Mouse (Mus musculus): Measurements from ENCODE around the gene Fkbp2. TPM values are rescaled to one million over a fixed set of nuclear protein-coding genes. Genes with fewer than 3 reads are reported as not detected.
A peak's percentile ranks its signal among the peaks of the same experiment; 100 is the strongest.

Fkbp2 gene
- total RNA-seq, 1 experiment: 51.0 TPM

DNA sequence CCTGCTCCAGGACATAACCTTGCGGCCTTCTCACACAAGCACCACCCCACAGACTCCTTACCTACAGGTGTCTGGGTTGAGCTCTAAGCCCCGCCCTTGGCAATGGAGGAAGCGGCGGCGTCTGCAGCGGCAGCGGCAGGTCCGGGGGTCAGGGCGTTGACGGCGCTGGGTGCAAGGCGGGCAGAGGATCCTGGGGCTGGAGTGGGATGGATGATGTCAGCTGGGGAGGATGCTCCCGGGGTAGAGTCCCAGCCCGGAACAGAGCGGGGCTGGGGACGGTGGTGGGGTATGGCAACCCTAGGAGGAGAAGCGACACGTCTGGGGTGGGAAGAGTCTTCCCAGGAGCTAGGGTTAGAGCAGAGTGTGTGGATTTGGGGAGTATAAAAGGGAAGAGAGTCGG lies 5.0 kb upstream of the Fkbp2 start:
- Histone ChIP-seq H3K27ac (ENCODE audit: insufficient read depth, low read depth, low read length, poor library complexity, severe bottlenecking) (no peak overlapping the region), H3K4me3 (ENCODE audit: insufficient read depth in 1 of 2, low read depth in 1 of 2, low read length in 2 of 2, poor library complexity in 1 of 2, severe bottlenecking in 1 of 2) (peak overlapping the region in 1 of 2 experiments; percentile 21; a peak in 2 of 4 replicates), H3K9me3 (ENCODE audit: control insufficient read depth, insufficient read depth, low read depth, low read length) (no peaks in the 10 kb centered on the region), H3K36me3 (ENCODE audit: control insufficient read depth, insufficient read depth, low read length, poor library complexity, severe bottlenecking) (peaks cover 20% of the 10 kb centered on the region), H3K4me1 (ENCODE audit: control insufficient read depth in 2 of 2, insufficient read depth in 2 of 2, low read length in 2 of 2, poor library complexity in 1 of 2) (peaks cover 0 to 17% of the 10 kb centered on the region in 2 experiments; a peak in 2 of 4 replicates), H3K9ac (ENCODE audit: insufficient read depth, low read depth, low read length, poor library complexity, severe bottlenecking) (peak overlapping the region; percentile 2; the same call in 1 of the 2 replicates)
- no peak for TF ChIP-seq MAFK (IDR thresholded peaks at IDR 0.05; ENCODE audit: insufficient read depth, low read depth, low read length)
- no peak for TF ChIP-seq ZNF384 (IDR thresholded peaks at IDR 0.05; ENCODE audit: low read depth, low read length)
- TF ChIP-seq HCFC1 (IDR thresholded peaks at IDR 0.05; ENCODE audit: borderline replicate concordance, insufficient read depth, low read length): no peak
- no peak for TF ChIP-seq ZC3H11A (IDR thresholded peaks at IDR 0.05; ENCODE audit: borderline replicate concordance, low read depth, low read length)
- no peak for TF ChIP-seq CHD2 (IDR thresholded peaks at IDR 0.05; ENCODE audit: low read depth, low read length)
- in situ Hi-C loops (cut with MboI; ENCODE audit: low sequenced_read_pairs in 2 of 2, unreplicated experiment in 2 of 2): no loop called here
- DNase-seq (ENCODE audit: low read depth, low spot score): no peak

DNA sequence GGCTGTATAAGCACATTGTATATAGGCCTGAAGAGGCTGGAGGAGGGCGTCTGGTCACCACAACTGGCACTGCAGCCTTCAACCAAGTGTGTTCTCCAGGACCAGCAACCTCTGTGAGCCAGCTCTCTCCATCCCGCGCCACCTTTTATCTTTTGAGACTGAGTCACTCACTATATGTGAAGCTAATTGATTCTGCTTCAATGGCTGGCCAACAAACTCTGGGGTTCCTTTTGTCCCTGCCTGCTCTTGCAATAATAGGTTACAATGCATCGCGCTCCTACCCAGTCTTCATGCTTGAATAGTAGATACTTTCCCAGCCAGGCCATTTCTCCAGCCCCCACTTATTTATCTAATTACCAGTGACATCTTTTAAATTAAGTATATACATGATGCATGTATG lies 3.3 kb upstream of the Fkbp2 start:
- Histone ChIP-seq H3K9me3 (ENCODE audit: control insufficient read depth, insufficient read depth, low read depth, low read length) (no peaks in the 10 kb centered on the region), H3K27ac (ENCODE audit: insufficient read depth, low read depth, low read length, poor library complexity, severe bottlenecking) (no peak overlapping the region), H3K4me3 (ENCODE audit: insufficient read depth in 1 of 2, low read depth in 1 of 2, low read length in 2 of 2, poor library complexity in 1 of 2, severe bottlenecking in 1 of 2) (no peak overlapping the region), H3K9ac (ENCODE audit: insufficient read depth, low read depth, low read length, poor library complexity, severe bottlenecking) (no peak overlapping the region), H3K36me3 (ENCODE audit: control insufficient read depth, insufficient read depth, low read length, poor library complexity, severe bottlenecking) (peaks cover 20% of the 10 kb centered on the region), H3K4me1 (ENCODE audit: control insufficient read depth in 2 of 2, insufficient read depth in 2 of 2, low read length in 2 of 2, poor library complexity in 1 of 2) (peaks cover 3 to 12% of the 10 kb centered on the region in 2 experiments; a peak in 3 of 4 replicates)
- in situ Hi-C loops (cut with MboI; ENCODE audit: low sequenced_read_pairs in 2 of 2, unreplicated experiment in 2 of 2): no loop called here
- no peak for DNase-seq (ENCODE audit: low read depth, low spot score)
- TF ChIP-seq CHD2 (IDR thresholded peaks at IDR 0.05; ENCODE audit: low read depth, low read length): no peak
- TF ChIP-seq ZNF384 (IDR thresholded peaks at IDR 0.05; ENCODE audit: low read depth, low read length): no peak
- TF ChIP-seq HCFC1 (IDR thresholded peaks at IDR 0.05; ENCODE audit: borderline replicate concordance, insufficient read depth, low read length): no peak
- no peak for TF ChIP-seq MAFK (IDR thresholded peaks at IDR 0.05; ENCODE audit: insufficient read depth, low read depth, low read length)
- TF ChIP-seq ZC3H11A (IDR thresholded peaks at IDR 0.05; ENCODE audit: borderline replicate concordance, low read depth, low read length): no peak

DNA sequence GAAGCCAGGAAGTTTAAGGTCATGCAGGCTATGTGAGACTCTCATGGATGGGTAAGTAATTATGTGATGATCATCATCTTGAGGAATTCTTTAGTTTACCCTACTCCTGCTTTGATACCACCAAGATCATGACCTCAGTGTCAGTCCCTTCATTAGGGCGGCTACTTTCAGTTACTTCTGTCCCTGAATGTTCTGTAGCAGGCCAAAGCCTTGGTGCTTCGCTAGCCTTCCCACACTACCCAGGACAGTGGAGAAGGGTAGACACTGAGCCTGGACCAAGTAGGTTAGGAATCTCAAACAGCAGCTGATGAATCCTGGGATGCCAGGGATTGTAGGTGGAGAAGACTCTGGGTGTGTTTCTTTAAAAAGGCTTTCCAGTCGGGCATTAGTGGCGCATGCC lies 1.2 kb upstream of the Fkbp2 start:
- in situ Hi-C loops (cut with MboI; ENCODE audit: low sequenced_read_pairs in 2 of 2, unreplicated experiment in 2 of 2): no loop called here
- Histone ChIP-seq H3K27ac (ENCODE audit: insufficient read depth, low read depth, low read length, poor library complexity, severe bottlenecking) (no peak overlapping the region), H3K9me3 (ENCODE audit: control insufficient read depth, insufficient read depth, low read depth, low read length) (no peaks in the 10 kb centered on the region), H3K4me3 (ENCODE audit: insufficient read depth in 1 of 2, low read depth in 1 of 2, low read length in 2 of 2, poor library complexity in 1 of 2, severe bottlenecking in 1 of 2) (peak overlapping the region in 1 of 2 experiments; percentile 80; a peak in 1 of 4 replicates), H3K9ac (ENCODE audit: insufficient read depth, low read depth, low read length, poor library complexity, severe bottlenecking) (no peak overlapping the region), H3K4me1 (ENCODE audit: control insufficient read depth in 2 of 2, insufficient read depth in 2 of 2, low read length in 2 of 2, poor library complexity in 1 of 2) (peaks cover 3 to 17% of the 10 kb centered on the region in 2 experiments; a peak in 3 of 4 replicates), H3K36me3 (ENCODE audit: control insufficient read depth, insufficient read depth, low read length, poor library complexity, severe bottlenecking) (peaks cover 39% of the 10 kb centered on the region)
- DNase-seq (ENCODE audit: low read depth, low spot score): no peak
- TF ChIP-seq ZNF384 (IDR thresholded peaks at IDR 0.05; ENCODE audit: low read depth, low read length): no peak
- TF ChIP-seq HCFC1 (IDR thresholded peaks at IDR 0.05; ENCODE audit: borderline replicate concordance, insufficient read depth, low read length): no peak
- TF ChIP-seq ZC3H11A (IDR thresholded peaks at IDR 0.05; ENCODE audit: borderline replicate concordance, low read depth, low read length): no peak
- no peak for TF ChIP-seq CHD2 (IDR thresholded peaks at IDR 0.05; ENCODE audit: low read depth, low read length)
- TF ChIP-seq MAFK (IDR thresholded peaks at IDR 0.05; ENCODE audit: insufficient read depth, low read depth, low read length): no peak

DNA sequence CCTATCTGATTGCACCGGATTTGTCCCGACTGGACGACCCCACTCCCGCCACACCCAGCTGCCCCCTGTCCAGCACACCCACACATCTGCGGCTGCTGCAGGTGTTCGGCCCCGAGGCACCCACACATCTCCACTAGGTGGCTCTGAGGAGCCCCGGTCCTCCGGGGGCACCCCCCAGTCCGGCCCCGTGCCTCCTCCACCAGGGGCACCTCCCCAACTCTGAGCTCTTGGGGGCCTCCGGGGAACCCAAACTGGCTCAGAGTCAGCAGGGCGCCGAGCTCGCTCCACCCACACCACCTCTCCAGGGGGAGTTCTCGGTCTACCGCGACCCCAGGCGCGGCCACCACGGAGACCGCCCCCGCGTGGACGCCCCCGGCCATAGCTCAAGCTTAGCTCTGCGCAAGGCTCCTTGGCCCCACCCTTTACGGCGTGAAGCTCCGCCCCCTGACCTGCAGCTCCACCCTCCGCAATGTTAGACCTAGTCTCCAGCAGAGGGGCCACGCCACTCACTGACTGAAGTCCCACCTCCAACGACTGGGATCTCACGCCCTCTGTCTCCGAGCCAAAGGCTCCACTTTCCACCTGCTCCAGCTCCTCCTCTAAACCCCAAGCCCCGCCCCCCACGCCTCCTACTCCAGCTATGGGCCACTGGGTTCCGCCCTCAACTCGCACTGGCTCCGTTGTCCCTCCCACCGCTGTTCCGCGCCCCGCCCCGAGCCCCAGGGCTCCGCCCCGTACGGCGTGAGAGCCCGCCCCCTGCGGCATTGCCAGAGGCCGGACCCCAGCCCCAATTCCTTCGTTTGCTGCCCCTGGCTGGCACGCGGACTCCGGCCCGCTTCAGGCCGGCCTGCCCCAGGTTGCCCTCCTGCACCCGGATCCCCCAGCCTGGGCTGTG lies 568 bp downstream of the Fkbp2 start:
- Histone ChIP-seq H3K9ac (ENCODE audit: insufficient read depth, low read depth, low read length, poor library complexity, severe bottlenecking) (peak overlapping the region; percentile 97), H3K4me1 (ENCODE audit: control insufficient read depth in 2 of 2, insufficient read depth in 2 of 2, low read length in 2 of 2, poor library complexity in 1 of 2) (peaks cover 3 to 13% of the 10 kb centered on the region in 2 experiments; a peak in 3 of 4 replicates), H3K36me3 (ENCODE audit: control insufficient read depth, insufficient read depth, low read length, poor library complexity, severe bottlenecking) (peaks cover 39% of the 10 kb centered on the region), H3K27ac (ENCODE audit: insufficient read depth, low read depth, low read length, poor library complexity, severe bottlenecking) (peak overlapping the region; percentile 90), H3K4me3 (ENCODE audit: insufficient read depth in 1 of 2, low read depth in 1 of 2, low read length in 2 of 2, poor library complexity in 1 of 2, severe bottlenecking in 1 of 2) (peak overlapping the region; percentile 80 to 93), H3K9me3 (ENCODE audit: control insufficient read depth, insufficient read depth, low read depth, low read length) (no peaks in the 10 kb centered on the region)
- peak; percentile 100 for DNase-seq (ENCODE audit: low read depth, low spot score)
- in situ Hi-C loops (cut with MboI; ENCODE audit: low sequenced_read_pairs in 2 of 2, unreplicated experiment in 2 of 2): no loop called here
- no peak for TF ChIP-seq HCFC1 (IDR thresholded peaks at IDR 0.05; ENCODE audit: borderline replicate concordance, insufficient read depth, low read length)
- no peak for TF ChIP-seq CHD2 (IDR thresholded peaks at IDR 0.05; ENCODE audit: low read depth, low read length)
- no peak for TF ChIP-seq MAFK (IDR thresholded peaks at IDR 0.05; ENCODE audit: insufficient read depth, low read depth, low read length)
- no peak for TF ChIP-seq ZC3H11A (IDR thresholded peaks at IDR 0.05; ENCODE audit: borderline replicate concordance, low read depth, low read length)
- no peak for TF ChIP-seq ZNF384 (IDR thresholded peaks at IDR 0.05; ENCODE audit: low read depth, low read length)

Data from ES-E14 (cell line).